Mouse (Mus musculus) intestine, embryonic 16.5 days (tissue): ENCODE measurements at regions not wholly inside any gene's neighbourhood (a gene's known extent, or its start where the extent isn't known, plus 50 kb on each side); places are given as distances from the start of the nearest gene placed in this dataset.

Experiments used
- ATAC-seq: fragments of 200-750 bp; cut with Nextera tagmentation; 2 replicates; pipeline ENCODE4 v1.8.0; 2017; ENCODE audit warnings: moderate TSS enrichment, moderate library complexity
- H3K27ac ChIP-seq: fragments of 300-500 bp; sonication (generic); 2 replicates; pipeline ENCODE4 v1.5.1; 2014; ENCODE audit warnings: mild to moderate bottlenecking, low read length
- H3K27me3 ChIP-seq: fragments of 300-500 bp; sonication (generic); replicated peaks from 2 replicates; pipeline ENCODE4 v1.6.1; 2014; ENCODE audit warnings: low read length, control low read depth, mixed read lengths; ENCODE audit not compliant: control insufficient read depth, insufficient read depth
- H3K36me3 ChIP-seq: fragments of 300-500 bp; sonication (generic); 2 replicates; pipeline ENCODE4 v1.6.1; 2014; ENCODE audit warnings: low read length, control low read depth; ENCODE audit not compliant: control insufficient read depth, insufficient read depth
- H3K4me1 ChIP-seq: fragments of 300-500 bp; sonication (generic); 2 replicates; pipeline ENCODE4 v1.6.1; 2014; ENCODE audit warnings: low read length, control low read depth, mixed read lengths; ENCODE audit not compliant: control insufficient read depth, insufficient read depth
- H3K4me2 ChIP-seq: fragments of 300-500 bp; sonication (generic); 2 replicates; pipeline ENCODE4 v1.6.1; 2014; ENCODE audit warnings: low read depth, low read length, control low read depth
- H3K4me3 ChIP-seq: fragments of 300-500 bp; sonication (generic); 2 replicates; pipeline ENCODE4 v1.5.1; 2014; ENCODE audit warnings: mild to moderate bottlenecking, low read length
- H3K9ac ChIP-seq: fragments of 300-500 bp; sonication (generic); 2 replicates; pipeline ENCODE4 v1.6.1; 2014; ENCODE audit warnings: low read depth, low read length
- H3K9me3 ChIP-seq: fragments of 300-500 bp; sonication (generic); 2 replicates; pipeline ENCODE4 v1.6.1; 2016; ENCODE audit warnings: low read length, control low read depth; ENCODE audit not compliant: control insufficient read depth
- WGBS: fragments of 180-500 bp; shearing (Covaris S2); extraction: QIAGEN DNeasy Blood & Tissue Kit; methylation state at CpG from one replicate; pipeline ENCODE4 v1.1.7; 2014; 5-methylcytosine and 5-hydroxymethylcytosine counted together

GRCm38 (mm10) chr6:117323301-117323700, 155.0 kb downstream of the Cxcl12 start:
- Histone ChIP-seq H3K27ac (no peak overlapping the region), H3K9me3 (no peaks in the 10 kb centered on the region), H3K4me3 (no peak overlapping the region), H3K4me1 (no peaks in the 10 kb centered on the region), H3K4me2 (no peak overlapping the region), H3K27me3 (no peaks in the 10 kb centered on the region), H3K9ac (no peak overlapping the region), H3K36me3 (no peaks in the 10 kb centered on the region)
- no peak for ATAC-seq

- no peak overlapping the region for H3K9ac ChIP-seq
- H3K27ac ChIP-seq = no peak overlapping the region
- WGBS = 51% methylated on average over 3 of the region's 3 CpGs
- H3K27me3 ChIP-seq = no peaks in the 10 kb centered on the region
- H3K36me3 ChIP-seq = no peaks in the 10 kb centered on the region
- H3K9me3 ChIP-seq = no peaks in the 10 kb centered on the region
- H3K4me1 ChIP-seq = no peaks in the 10 kb centered on the region
- no peak for ATAC-seq
- no peak overlapping the region for H3K4me2 ChIP-seq
- H3K4me3 ChIP-seq = no peak overlapping the region
These were observed 155.5 kb downstream of the Cxcl12 start for GRCm38 (mm10) chr6:117323850-117324249.

GRCm38 (mm10) chr6:117326835-117327775, 158.8 kb downstream of the Cxcl12 start:
- H3K27ac ChIP-seq = no peak overlapping the region
- no peaks in the 10 kb centered on the region for H3K27me3 ChIP-seq
- H3K36me3 ChIP-seq = no peaks in the 10 kb centered on the region
- no peaks in the 10 kb centered on the region for H3K9me3 ChIP-seq
- no peak overlapping the region for H3K9ac ChIP-seq
- H3K4me3 ChIP-seq = no peak overlapping the region
- 68% methylated on average over 18 of the region's 18 CpGs for WGBS
- H3K4me2 ChIP-seq = no peak overlapping the region
- no peak for ATAC-seq
- peaks cover 3% of the 10 kb centered on the region for H3K4me1 ChIP-seq

- Histone ChIP-seq H3K4me2 (no peak overlapping the region), H3K9ac (no peak overlapping the region), H3K27ac (no peak overlapping the region), H3K27me3 (no peaks in the 10 kb centered on the region), H3K4me1 (peaks cover 3% of the 10 kb centered on the region), H3K9me3 (no peaks in the 10 kb centered on the region), H3K4me3 (no peak overlapping the region), H3K36me3 (no peaks in the 10 kb centered on the region)
- WGBS = 71% methylated on average over 8 of the region's 8 CpGs
- no peak for ATAC-seq
These were observed 161.0 kb downstream of the Cxcl12 start for GRCm38 (mm10) chr6:117329164-117329939.

GRCm38 (mm10) chr6:117330198-117330597, 161.9 kb downstream of the Cxcl12 start:
- 0 out of 2 replicates have a peak, but pooled peaks have one; percentile 31 for ATAC-seq
- 55% methylated on average over 6 of the region's 6 CpGs for WGBS
- H3K27ac ChIP-seq = no peak overlapping the region
- H3K4me1 ChIP-seq = peaks cover 3% of the 10 kb centered on the region
- H3K9ac ChIP-seq = no peak overlapping the region
- no peak overlapping the region for H3K4me3 ChIP-seq
- no peaks in the 10 kb centered on the region for H3K36me3 ChIP-seq
- H3K9me3 ChIP-seq = no peaks in the 10 kb centered on the region
- H3K4me2 ChIP-seq = no peak overlapping the region
- H3K27me3 ChIP-seq = no peaks in the 10 kb centered on the region

- H3K36me3 ChIP-seq = no peaks in the 10 kb centered on the region
- ATAC-seq = no peak
- H3K27me3 ChIP-seq = no peaks in the 10 kb centered on the region
- no peak overlapping the region for H3K4me3 ChIP-seq
- H3K4me2 ChIP-seq = no peak overlapping the region
- H3K9ac ChIP-seq = no peak overlapping the region
- no peaks in the 10 kb centered on the region for H3K9me3 ChIP-seq
- no peak overlapping the region for H3K27ac ChIP-seq
- H3K4me1 ChIP-seq = peaks cover 3% of the 10 kb centered on the region
- WGBS = 46% methylated on average over 5 of the region's 5 CpGs
These were observed 162.5 kb downstream of the Cxcl12 start for GRCm38 (mm10) chr6:117330726-117331360.

- Histone ChIP-seq H3K27ac (no peak overlapping the region), H3K9me3 (no peaks in the 10 kb centered on the region), H3K4me1 (peaks cover 3% of the 10 kb centered on the region), H3K4me3 (no peak overlapping the region), H3K4me2 (no peak overlapping the region), H3K27me3 (no peaks in the 10 kb centered on the region), H3K9ac (no peak overlapping the region), H3K36me3 (no peaks in the 10 kb centered on the region)
- 52% methylated on average over 6 of the region's 6 CpGs for WGBS
- no peak for ATAC-seq
These were observed 164.3 kb downstream of the Cxcl12 start for GRCm38 (mm10) chr6:117332641-117333040.

- H3K9me3 ChIP-seq = no peaks in the 10 kb centered on the region
- no peaks in the 10 kb centered on the region for H3K27me3 ChIP-seq
- ATAC-seq = no peak
- no peak overlapping the region for H3K27ac ChIP-seq
- no peaks in the 10 kb centered on the region for H3K36me3 ChIP-seq
- no peak overlapping the region for H3K9ac ChIP-seq
- H3K4me2 ChIP-seq = no peak overlapping the region
- no peaks in the 10 kb centered on the region for H3K4me1 ChIP-seq
- H3K4me3 ChIP-seq = no peak overlapping the region
- WGBS = 91% methylated on average over 3 of the region's 3 CpGs
These were observed 173.8 kb downstream of the Cxcl12 start for GRCm38 (mm10) chr6:117342123-117342522.

GRCm38 (mm10) chr6:117347356-117347755, 179.0 kb downstream of the Cxcl12 start:
- ATAC-seq = no peak
- no peak overlapping the region for H3K4me3 ChIP-seq
- no peaks in the 10 kb centered on the region for H3K4me1 ChIP-seq
- no peak overlapping the region for H3K4me2 ChIP-seq
- no peaks in the 10 kb centered on the region for H3K9me3 ChIP-seq
- no peaks in the 10 kb centered on the region for H3K27me3 ChIP-seq
- 91% methylated on average over 1 of the region's 1 CpGs for WGBS
- H3K27ac ChIP-seq = no peak overlapping the region
- H3K9ac ChIP-seq = no peak overlapping the region
- H3K36me3 ChIP-seq = no peaks in the 10 kb centered on the region
